Mouse (Mus musculus): ENCODE data around the gene Taok2. TPM values are rescaled to one million over a fixed set of nuclear protein-coding genes. Genes with fewer than 3 reads are reported as not detected.

Gene Taok2
- 249 and 381 TPM in 2 replicates for polyA plus RNA-seq (2012; ENCODE audit: low replicate concordance)

DNA sequence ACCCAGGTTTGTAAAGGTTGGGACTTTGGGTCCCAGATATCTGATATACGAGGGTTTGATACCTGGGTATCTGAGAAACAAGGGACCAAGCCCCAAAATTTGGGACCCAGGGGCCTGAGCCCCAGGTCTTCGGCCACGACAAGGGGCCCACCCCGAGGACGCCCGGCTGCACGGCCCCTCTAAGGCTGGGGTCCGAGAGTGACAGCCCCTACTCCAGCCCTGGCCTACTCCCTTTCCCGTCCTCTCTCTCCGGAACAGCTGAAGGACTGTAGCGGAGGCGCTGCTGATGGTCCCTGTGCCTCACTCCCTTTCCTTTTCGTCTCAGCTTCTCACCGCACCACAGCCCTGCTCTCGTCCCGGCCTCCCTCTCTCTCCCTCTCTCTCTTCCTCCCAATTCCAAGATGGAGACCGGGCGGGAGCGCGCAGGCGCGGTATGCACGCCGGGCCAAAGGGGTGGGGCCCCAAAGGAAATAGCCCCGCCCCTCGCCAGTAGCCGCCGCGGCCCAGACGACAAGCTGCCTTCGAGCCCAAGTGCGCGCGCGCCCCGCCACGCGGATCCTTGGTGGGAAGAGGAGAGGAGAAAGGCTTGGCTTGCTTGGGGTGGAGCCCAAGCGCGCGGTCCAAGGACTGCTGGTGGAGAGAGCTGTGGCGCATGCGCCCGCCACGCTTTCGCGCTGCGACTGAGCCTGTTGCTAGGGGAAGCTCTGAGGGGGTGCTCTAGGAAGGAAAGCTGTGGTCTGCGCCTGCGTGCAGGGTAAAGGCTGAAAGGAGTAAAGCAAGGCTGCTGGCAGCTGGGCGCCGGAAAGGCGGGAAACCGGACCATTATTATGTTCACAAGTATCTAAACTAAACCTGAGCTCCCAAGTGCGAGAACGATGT is at the start of gene Taok2:
TSS of gene Taok2 (minus strand) at position 418 of the 879 bp plus-strand sequence.

DNA sequence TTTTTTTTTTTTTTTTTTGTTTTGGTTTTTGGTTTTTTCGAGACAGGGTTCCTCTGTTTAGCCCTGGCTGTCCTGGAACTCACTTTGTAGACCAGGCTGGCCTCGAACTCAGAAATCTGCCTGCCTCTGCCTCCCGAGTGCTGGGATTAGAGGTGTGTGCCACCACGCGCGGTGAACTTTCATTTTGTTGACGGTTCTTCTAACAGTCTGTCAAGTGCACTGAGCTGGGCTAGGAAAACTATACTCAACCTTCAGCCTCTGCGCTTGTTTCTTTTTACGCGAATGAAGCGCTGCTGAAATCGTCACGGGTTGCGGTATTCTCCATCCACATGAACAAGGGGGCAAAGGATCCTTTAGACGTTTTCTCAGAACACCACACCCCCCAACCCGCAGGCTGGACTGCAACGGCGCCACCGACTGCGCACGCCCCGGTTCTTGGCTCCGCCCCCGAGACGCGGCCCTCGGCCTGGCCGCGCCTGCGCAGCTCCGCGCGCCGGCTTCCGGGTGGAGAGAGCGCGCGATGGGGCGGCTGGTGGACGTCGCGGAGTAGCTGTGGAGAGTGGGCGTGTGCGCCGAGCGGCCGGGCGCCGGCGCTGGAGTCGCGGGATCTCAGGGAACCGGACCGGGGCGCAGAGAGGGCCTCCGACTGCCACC is 44.0 kb upstream of the Taok2 start, which contains the start of gene Kctd13:
TSS of gene Kctd13 (plus strand) at position 496 of the 654 bp plus-strand sequence.

DNA sequence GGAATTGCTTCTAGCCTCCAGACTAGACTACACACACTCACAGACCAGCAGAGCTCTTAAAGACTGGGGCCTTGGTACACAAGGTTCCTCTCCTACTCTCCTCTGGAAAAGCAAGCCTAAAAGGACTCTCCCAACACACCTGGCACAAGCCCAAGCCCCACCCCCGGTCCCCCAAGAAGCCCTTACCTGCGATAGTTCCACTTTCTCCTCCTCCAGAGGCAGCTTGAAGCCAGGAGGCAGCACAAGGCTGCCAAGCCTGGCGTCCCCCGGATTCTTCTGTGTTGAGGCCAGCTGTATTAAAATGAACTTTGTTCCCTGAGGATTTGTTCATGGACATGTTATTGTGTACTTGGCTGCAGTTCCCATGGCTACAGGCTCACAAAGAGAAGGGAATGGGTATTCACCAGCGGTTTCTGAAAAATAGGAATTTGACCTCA is 38.1 kb upstream of the Taok2 start, which contains the start of gene Tmem219:
TSS of gene Tmem219 (minus strand) at position 294 of the 437 bp plus-strand sequence.

DNA sequence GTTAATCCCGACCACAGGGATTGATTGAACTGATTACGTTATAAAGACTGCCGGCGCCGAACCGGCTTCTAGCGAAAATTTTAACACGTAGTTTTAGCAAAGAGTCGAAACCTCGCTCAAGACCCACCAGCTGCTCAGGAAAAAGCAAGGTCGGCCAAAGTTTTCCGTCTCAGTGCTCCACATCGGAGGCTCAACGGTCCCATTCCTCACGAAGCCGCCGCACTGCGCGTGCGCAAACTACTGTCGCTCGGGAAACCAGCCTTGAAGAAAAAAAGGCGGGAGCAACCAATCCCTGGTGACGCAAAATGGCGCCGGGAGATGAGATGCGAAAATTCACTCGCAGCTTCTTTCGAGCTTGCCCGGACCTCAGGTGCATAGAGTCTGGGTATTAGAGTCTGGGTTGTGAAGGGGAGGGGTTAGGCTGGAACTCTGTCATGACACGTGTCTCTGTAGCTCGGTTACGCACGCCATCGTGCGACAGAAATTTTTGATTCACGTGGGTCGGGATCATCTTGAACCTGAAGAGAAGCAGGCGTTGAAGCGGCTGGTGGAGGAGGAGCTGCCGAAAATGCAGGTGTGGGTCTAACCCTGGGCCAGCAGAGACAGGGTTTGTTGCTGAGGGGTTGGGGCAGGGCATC is 22.2 kb downstream of the Taok2 start, which contains the start of gene Ino80e:
TSS of gene Ino80e (minus strand) at position 231 of the 638 bp plus-strand sequence.

DNA sequence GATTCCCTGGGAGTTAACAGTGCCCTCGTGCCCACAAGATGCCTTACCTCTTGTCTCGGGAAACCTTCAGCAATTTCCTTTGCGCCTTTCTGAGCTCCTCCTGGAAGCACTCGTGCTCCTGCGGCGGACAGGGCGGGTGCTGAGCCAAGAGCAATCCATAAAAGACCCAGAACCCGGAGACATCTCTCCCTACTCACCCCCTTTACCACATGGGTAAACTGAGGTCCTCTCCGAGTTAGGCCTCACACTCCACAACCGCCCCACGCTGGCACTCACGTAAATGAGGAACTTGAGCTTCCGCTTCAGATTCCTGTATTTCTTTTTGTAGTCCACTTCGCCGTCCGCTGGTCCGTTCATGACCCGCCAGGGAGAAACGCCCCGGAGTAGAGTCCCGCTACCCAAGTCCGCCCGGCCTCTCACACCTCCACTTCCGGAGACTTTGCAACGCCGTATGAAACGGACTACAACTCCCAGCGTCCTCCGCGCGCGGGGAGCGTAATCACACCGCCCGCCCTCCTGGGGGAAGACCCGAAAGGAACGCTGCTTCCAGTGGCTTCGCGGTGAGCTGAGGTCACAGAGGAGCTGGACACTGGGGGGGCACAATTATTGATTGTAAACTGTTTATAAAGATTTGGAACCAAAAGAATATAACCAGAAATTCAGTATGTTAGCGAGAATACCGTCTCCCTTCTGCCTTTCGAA is 22.9 kb downstream of the Taok2 start, which contains the start of gene Hirip3:
TSS of gene Hirip3 (plus strand) at position 544 of the 702 bp plus-strand sequence.

DNA sequence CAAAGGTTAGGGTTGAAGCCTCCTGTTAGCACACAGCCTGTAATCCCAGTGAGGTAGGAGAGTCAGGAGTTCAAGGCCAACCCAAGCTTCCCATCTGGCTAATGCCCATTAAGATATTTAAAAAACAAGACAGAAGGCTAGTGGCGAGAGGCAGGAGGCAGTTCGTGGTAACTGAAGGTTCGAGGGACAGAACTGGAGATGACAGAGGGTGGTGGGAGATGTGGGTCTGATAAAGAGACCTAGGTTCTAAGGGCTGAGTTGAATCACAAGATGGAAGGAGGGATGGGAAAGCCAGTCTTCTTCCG is 37.4 kb downstream of the Taok2 start, which contains the start of gene Doc2a:
TSS of gene Doc2a (plus strand) at position 301 of the 305 bp plus-strand sequence.

DNA sequence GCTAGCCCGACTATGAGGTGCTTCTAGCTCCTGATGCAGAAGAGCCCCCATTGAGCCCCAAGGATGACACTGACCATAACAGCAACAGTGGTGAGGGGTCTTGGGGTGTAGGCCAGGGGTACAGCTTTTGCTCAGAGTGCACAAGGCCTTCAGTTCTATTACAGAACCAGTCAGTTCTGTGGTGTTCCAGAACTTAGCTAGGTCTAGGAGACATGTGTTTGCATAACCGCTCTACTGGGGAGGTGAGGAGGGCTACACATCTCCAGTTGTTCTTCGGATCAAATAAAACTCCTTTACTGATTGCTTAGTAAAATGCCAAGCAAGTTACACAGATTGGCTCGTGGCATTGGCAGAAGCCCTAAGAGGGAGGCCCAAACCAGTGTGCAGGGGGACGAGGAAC is 53.0 kb downstream of the Taok2 start, which contains the start of gene 4930451I11Rik:
TSS of gene 4930451I11Rik (minus strand) at position 101 of the 400 bp plus-strand sequence.

Other genes starting within 250 kb of the Taok2 start
- 23.6 and 70.5 TPM in 2 replicates for gene Sgf29, start 235.4 kb downstream of the Taok2 start, polyA plus RNA-seq (2012; ENCODE audit: low replicate concordance)
- gene Sult1a1, start 208.3 kb downstream of the Taok2 start, polyA plus RNA-seq (2012; ENCODE audit: low replicate concordance) = 0.32 TPM in 1 of 2 replicates, not detected in the other
- 88.6 and 107 TPM in 2 replicates for gene Bola2, start 189.3 kb downstream of the Taok2 start, polyA plus RNA-seq (2012; ENCODE audit: low replicate concordance)
- 2.9 and 6.9 TPM in 2 replicates for gene Slx1b, start 188.9 kb downstream of the Taok2 start, polyA plus RNA-seq (2012; ENCODE audit: low replicate concordance)
- 287 and 313 TPM in 2 replicates for gene Coro1a, start 176.9 kb downstream of the Taok2 start, polyA plus RNA-seq (2012; ENCODE audit: low replicate concordance)
- 115 and 138 TPM in 2 replicates for gene Mapk3, start 125.1 kb downstream of the Taok2 start, polyA plus RNA-seq (2012; ENCODE audit: low replicate concordance)
- 0.77 and 2.4 TPM in 2 replicates for gene Gdpd3, start 118.4 kb downstream of the Taok2 start, polyA plus RNA-seq (2012; ENCODE audit: low replicate concordance)
- 188 and 399 TPM in 2 replicates for gene Ypel3, start 107.7 kb downstream of the Taok2 start, polyA plus RNA-seq (2012; ENCODE audit: low replicate concordance)
- 8.3 and 13.4 TPM in 2 replicates for gene Tbx6, start 103.2 kb downstream of the Taok2 start, polyA plus RNA-seq (2012; ENCODE audit: low replicate concordance)
- 129 and 143 TPM in 2 replicates for gene Ppp4c, start 92.2 kb downstream of the Taok2 start, polyA plus RNA-seq (2012; ENCODE audit: low replicate concordance)
- gene Fam57b, start 87.0 kb downstream of the Taok2 start, polyA plus RNA-seq (2012; ENCODE audit: low replicate concordance) = 1.5 and 3.9 TPM in 2 replicates
- gene 4930451I11Rik, start 53.1 kb downstream of the Taok2 start, polyA plus RNA-seq (2012; ENCODE audit: low replicate concordance) = not detected in 2 replicates
- gene Doc2a, start 37.3 kb downstream of the Taok2 start, polyA plus RNA-seq (2012; ENCODE audit: low replicate concordance) = not detected in 2 replicates
- gene Hirip3, start 22.7 kb downstream of the Taok2 start, polyA plus RNA-seq (2012; ENCODE audit: low replicate concordance) = 80.7 and 110 TPM in 2 replicates
- 1,584 and 1,973 TPM in 2 replicates for gene Ino80e, start 22.3 kb downstream of the Taok2 start, polyA plus RNA-seq (2012; ENCODE audit: low replicate concordance)
- gene Tmem219, start 38.2 kb upstream of the Taok2 start, polyA plus RNA-seq (2012; ENCODE audit: low replicate concordance) = 61.9 and 90.6 TPM in 2 replicates
- 31.6 and 58.9 TPM in 2 replicates for gene Kctd13, start 44.2 kb upstream of the Taok2 start, polyA plus RNA-seq (2012; ENCODE audit: low replicate concordance)
- not detected in 2 replicates for gene Asphd1, start 64.9 kb upstream of the Taok2 start, polyA plus RNA-seq (2012; ENCODE audit: low replicate concordance)
- 1.1 and 3.1 TPM in 2 replicates for gene Sez6l2, start 65.9 kb upstream of the Taok2 start, polyA plus RNA-seq (2012; ENCODE audit: low replicate concordance)
- 99.0 and 127 TPM in 2 replicates for gene Cdipt, start 91.2 kb upstream of the Taok2 start, polyA plus RNA-seq (2012; ENCODE audit: low replicate concordance)
- gene Cdiptos, start 91.4 kb upstream of the Taok2 start, polyA plus RNA-seq (2012; ENCODE audit: low replicate concordance) = 0.24 TPM in 1 of 2 replicates, not detected in the other
- 12.2 and 16.3 TPM in 2 replicates for gene Mvp, start 129.9 kb upstream of the Taok2 start, polyA plus RNA-seq (2012; ENCODE audit: low replicate concordance)
- gene Pagr1b, start 131.8 kb upstream of the Taok2 start, polyA plus RNA-seq (2012; ENCODE audit: low replicate concordance) = not detected in 2 replicates
- 0.99 and 28.8 TPM in 2 replicates for gene Pagr1a, start 132.6 kb upstream of the Taok2 start, polyA plus RNA-seq (2012; ENCODE audit: low replicate concordance)
- 89.5 and 197 TPM in 2 replicates for gene Gm42742, start 136.4 kb upstream of the Taok2 start, polyA plus RNA-seq (2012; ENCODE audit: low replicate concordance)
- 0.20 and 7.0 TPM in 2 replicates for gene Prrt2, start 136.5 kb upstream of the Taok2 start, polyA plus RNA-seq (2012; ENCODE audit: low replicate concordance)
- 992 and 1,684 TPM in 2 replicates for gene Maz, start 142.3 kb upstream of the Taok2 start, polyA plus RNA-seq (2012; ENCODE audit: low replicate concordance)
- 23.8 and 26.3 TPM in 2 replicates for gene Kif22, start 157.8 kb upstream of the Taok2 start, polyA plus RNA-seq (2012; ENCODE audit: low replicate concordance)
- gene Zg16, start 202.6 kb upstream of the Taok2 start, polyA plus RNA-seq (2012; ENCODE audit: low replicate concordance) = not detected in 2 replicates
- 99.5 and 130 TPM in 2 replicates for gene AI467606, start 206.7 kb upstream of the Taok2 start, polyA plus RNA-seq (2012; ENCODE audit: low replicate concordance)
- 1.9 and 3.6 TPM in 2 replicates for gene Qprt, start 237.5 kb upstream of the Taok2 start, polyA plus RNA-seq (2012; ENCODE audit: low replicate concordance)

All from leukemia stem cell, adult 10-12 weeks (primary cell).